Comparison of ENCODE assay signal across 10 mouse cellular contexts in the genomic region with DNA sequence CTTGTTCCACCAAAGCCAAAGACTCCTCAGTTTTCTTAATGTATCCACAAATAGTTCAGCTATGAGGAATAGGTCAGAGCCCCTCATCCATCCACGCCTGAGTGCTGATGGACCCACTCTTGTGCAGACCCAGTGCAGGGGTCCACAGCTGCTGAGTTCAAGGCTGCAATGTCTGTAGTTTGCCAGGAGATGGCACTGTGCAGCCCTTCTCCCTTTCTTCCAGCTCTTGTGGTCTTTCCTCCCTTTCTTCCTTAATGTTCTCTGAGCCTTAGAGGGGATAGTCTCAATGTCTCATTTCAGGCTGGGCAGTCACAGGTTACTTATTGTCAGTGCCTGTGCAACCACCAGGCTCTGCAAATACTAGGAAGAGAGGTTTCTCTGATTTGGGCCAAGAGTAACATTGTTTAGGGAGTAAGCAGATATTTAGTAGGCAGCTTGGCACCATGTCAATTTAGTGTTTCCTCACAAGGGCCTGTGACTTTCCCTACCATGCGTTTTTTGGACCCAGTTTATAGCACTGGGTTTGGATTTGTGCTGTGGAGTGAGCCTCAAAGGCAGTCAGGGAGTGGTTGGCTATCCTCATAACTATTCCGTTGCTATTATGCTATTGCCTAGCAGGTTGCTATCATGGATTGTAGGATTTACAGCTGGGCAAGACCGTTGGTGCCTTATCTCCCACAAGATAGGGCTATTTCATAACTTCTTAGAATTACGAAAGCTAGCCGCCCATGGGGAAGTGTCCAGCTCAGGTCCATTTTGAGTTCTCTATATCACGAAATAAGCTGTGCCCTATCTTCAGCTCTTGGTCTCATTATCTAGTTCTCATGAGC. TPM values are rescaled to one million over a fixed set of nuclear protein-coding genes. Genes with fewer than 3 reads are reported as not detected.
A peak's percentile ranks its signal among the peaks of the same experiment; 100 is the strongest.
DNase-seq lines count a peak whose midpoint lies in the region; ATAC-seq lines count a peak whose summit lies in the region.
"Had no signal": no experiment of that assay in that cellular context is flagged by ENCODE, and none has a peak within 500 bp of the region (broad histone marks: within the 10 kb centered on the region; RNA-seq: fewer than 3 reads in every experiment).

No protein-coding gene starts in this region.

- 73% methylated on average over 7 of the region's 7 CpGs for WGBS in hindbrain, embryonic 11.5 days
- 76% methylated on average over 7 of the region's 7 CpGs for WGBS in hindbrain, embryonic 13.5 days
- WGBS in intestine, embryonic 14.5 days, result 70% methylated on average over 7 of the region's 7 CpGs

- no peaks in the 10 kb centered on the region for H3K9me3 ChIP-seq in hindbrain, embryonic 11.5 days (ENCODE audit: control insufficient read depth, low read length)
- no peaks in the 10 kb centered on the region for H3K9me3 ChIP-seq in hindbrain, embryonic 13.5 days
- no peaks in the 10 kb centered on the region for H3K9me3 ChIP-seq in intestine, embryonic 14.5 days (ENCODE audit: control insufficient read depth, low read length)
- H3K9me3 ChIP-seq: liver, embryonic 13.5 days; stomach, embryonic 15.5 days had no signal

- no peak for ATAC-seq in hindbrain, embryonic 11.5 days (ENCODE audit: low FRiP score)
- no peak for ATAC-seq in hindbrain, embryonic 13.5 days (ENCODE audit: low FRiP score)
- ATAC-seq in intestine, embryonic 14.5 days (replicated peaks; ENCODE audit: low FRiP score, low TSS enrichment, low read depth), result no peak; the same call in 1 of the 2 replicates

- H3K27me3 ChIP-seq in hindbrain, embryonic 11.5 days (ENCODE audit: control insufficient read depth, insufficient read depth, low read length), result no peaks in the 10 kb centered on the region
- no peaks in the 10 kb centered on the region for H3K27me3 ChIP-seq in hindbrain, embryonic 13.5 days
- no peaks in the 10 kb centered on the region for H3K27me3 ChIP-seq in intestine, embryonic 14.5 days (replicated peaks; ENCODE audit: control insufficient read depth, insufficient read depth, low read length)
- H3K27me3 ChIP-seq: stomach, embryonic 15.5 days had no signal

- H3K36me3 ChIP-seq in hindbrain, embryonic 11.5 days (ENCODE audit: control insufficient read depth, insufficient read depth, low read length), result no peaks in the 10 kb centered on the region
- no peaks in the 10 kb centered on the region for H3K36me3 ChIP-seq in hindbrain, embryonic 13.5 days
- no peaks in the 10 kb centered on the region for H3K36me3 ChIP-seq in intestine, embryonic 14.5 days (ENCODE audit: control insufficient read depth, insufficient read depth, low read length)
- H3K36me3 ChIP-seq: liver, embryonic 13.5 days; stomach, embryonic 15.5 days had no signal

- DNase-seq in hindbrain, embryonic 11.5 days (ENCODE audit: low spot score), result peak; percentile 70
- DNase-seq in 416B (ENCODE audit: low read depth) (peak; percentile 72), R1 (ENCODE audit: low read depth, low spot score) (peak; percentile 46)
- DNase-seq in intestine, embryonic 14.5 days (ENCODE audit: low spot score), result peak; percentile 63
- peak; percentile 70 for DNase-seq in retina, embryonic 14.5 days (ENCODE audit: low spot score)
- DNase-seq in urinary bladder, adult 2 months (ENCODE audit: low spot score), result no peak
- DNase-seq in left cerebral cortex, postnatal 25 days (ENCODE audit: low spot score in 2 of 2), result no peak
- DNase-seq: liver, embryonic 13.5 days had no signal

- no peak overlapping the region for H3K9ac ChIP-seq in hindbrain, embryonic 11.5 days (ENCODE audit: low read depth, low read length)
- H3K9ac ChIP-seq in hindbrain, embryonic 13.5 days, result no peak overlapping the region
- H3K9ac ChIP-seq in intestine, embryonic 14.5 days (ENCODE audit: low read length), result no peak overlapping the region
- H3K9ac ChIP-seq: liver, embryonic 13.5 days; stomach, embryonic 15.5 days had no signal

- H3K4me1 ChIP-seq in hindbrain, embryonic 11.5 days (replicated peaks; ENCODE audit: control insufficient read depth, insufficient read depth, low read length), result no peaks in the 10 kb centered on the region
- peaks cover 7% of the 10 kb centered on the region for H3K4me1 ChIP-seq in hindbrain, embryonic 13.5 days (replicated peaks)
- H3K4me1 ChIP-seq in intestine, embryonic 14.5 days (replicated peaks; ENCODE audit: control insufficient read depth, insufficient read depth, low read length), result no peaks in the 10 kb centered on the region; the same call in 1 of the 2 replicates
- H3K4me1 ChIP-seq: stomach, embryonic 15.5 days had no signal

- no peak overlapping the region for H3K4me2 ChIP-seq in hindbrain, embryonic 11.5 days (replicated peaks; ENCODE audit: low read depth, low read length)
- H3K4me2 ChIP-seq in hindbrain, embryonic 13.5 days, result no peak overlapping the region
- no peak overlapping the region for H3K4me2 ChIP-seq in intestine, embryonic 14.5 days (ENCODE audit: low read length)
- H3K4me2 ChIP-seq: liver, embryonic 13.5 days; stomach, embryonic 15.5 days had no signal

- no peak overlapping the region for H3K4me3 ChIP-seq in hindbrain, embryonic 11.5 days (ENCODE audit: low read depth, low read length)
- H3K4me3 ChIP-seq in hindbrain, embryonic 13.5 days, result no peak overlapping the region
- H3K4me3 ChIP-seq in intestine, embryonic 14.5 days (ENCODE audit: low read depth, low read length), result no peak overlapping the region
- H3K4me3 ChIP-seq: liver, embryonic 13.5 days; stomach, embryonic 15.5 days had no signal

- H3K27ac ChIP-seq in hindbrain, embryonic 11.5 days (ENCODE audit: low read depth, low read length), result no peak overlapping the region
- no peak overlapping the region for H3K27ac ChIP-seq in hindbrain, embryonic 13.5 days
- no peak overlapping the region for H3K27ac ChIP-seq in intestine, embryonic 14.5 days (ENCODE audit: low read depth)
- H3K27ac ChIP-seq: liver, embryonic 13.5 days; stomach, embryonic 15.5 days had no signal

- intact Hi-C loops in left cerebral cortex, postnatal 25 days (cut with DNase I), result loop anchor here (5.0 kb wide), 1 partner anchor 79 kb away; no protein-coding TSS in a partner anchor

RNA-seq across cellular contexts. Expression of a gene that starts 54.2 kb away (rescaled TPM):
- polyA plus RNA-seq in hindbrain, embryonic 11.5 days (2014; fragmentation: Nextera tagmentation; extraction: Ambion mirVana), result 2.2 and 2.7 TPM in 2 replicates
- 6.5 and 6.8 TPM in 2 replicates for polyA plus RNA-seq in hindbrain, embryonic 13.5 days (2015; fragmentation: Nextera tagmentation; extraction: Ambion mirVana)
- 0.78 and 1.7 TPM in 2 replicates for polyA plus RNA-seq in intestine, embryonic 14.5 days (2014; fragmentation: Nextera tagmentation; extraction: Ambion mirVana)
- 5.4 and 6.9 TPM in 2 replicates for polyA plus RNA-seq in urinary bladder, adult 2 months (2012; rRNA removed)
- 100 to 1,000 TPM; 148 to 167 TPM for total RNA-seq in left cerebral cortex, postnatal 25 days (2021)

Comparison
In these comparisons a context has a peak if more than half of its experiments do, and no peak if none do; other contexts are left out.
1. DNase-seq: peak in hindbrain, embryonic 11.5 days (single experiment), 416B (single experiment), R1 (single experiment), intestine, embryonic 14.5 days (single experiment) and retina, embryonic 14.5 days (single experiment); none in urinary bladder, adult 2 months (single experiment) and left cerebral cortex, postnatal 25 days (0 of 2).